Mouse (Mus musculus): ENCODE measurements around the gene Phf20.

The Phf20 gene

DNA sequence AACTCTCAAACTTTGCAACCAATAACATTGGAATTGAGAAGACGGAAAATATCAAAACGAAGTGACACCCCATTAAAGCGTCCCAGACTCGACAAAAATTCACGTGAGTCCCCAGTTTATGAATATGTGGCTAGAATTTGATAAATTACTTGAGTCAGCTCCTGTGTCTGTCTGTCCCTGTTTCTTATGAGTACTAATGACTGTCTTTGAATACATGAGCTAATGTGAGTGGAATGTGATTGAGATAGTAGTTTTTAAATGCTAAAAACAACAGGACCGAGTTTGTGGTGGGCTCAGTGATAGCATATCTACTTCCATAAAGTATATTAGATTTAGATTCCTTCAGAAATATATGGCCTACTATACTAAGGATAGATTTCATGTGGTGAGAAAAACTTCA is 76.3 kb downstream of the Phf20 start:
- DNase-seq (ENCODE audit: low read depth) = no peak

DNA sequence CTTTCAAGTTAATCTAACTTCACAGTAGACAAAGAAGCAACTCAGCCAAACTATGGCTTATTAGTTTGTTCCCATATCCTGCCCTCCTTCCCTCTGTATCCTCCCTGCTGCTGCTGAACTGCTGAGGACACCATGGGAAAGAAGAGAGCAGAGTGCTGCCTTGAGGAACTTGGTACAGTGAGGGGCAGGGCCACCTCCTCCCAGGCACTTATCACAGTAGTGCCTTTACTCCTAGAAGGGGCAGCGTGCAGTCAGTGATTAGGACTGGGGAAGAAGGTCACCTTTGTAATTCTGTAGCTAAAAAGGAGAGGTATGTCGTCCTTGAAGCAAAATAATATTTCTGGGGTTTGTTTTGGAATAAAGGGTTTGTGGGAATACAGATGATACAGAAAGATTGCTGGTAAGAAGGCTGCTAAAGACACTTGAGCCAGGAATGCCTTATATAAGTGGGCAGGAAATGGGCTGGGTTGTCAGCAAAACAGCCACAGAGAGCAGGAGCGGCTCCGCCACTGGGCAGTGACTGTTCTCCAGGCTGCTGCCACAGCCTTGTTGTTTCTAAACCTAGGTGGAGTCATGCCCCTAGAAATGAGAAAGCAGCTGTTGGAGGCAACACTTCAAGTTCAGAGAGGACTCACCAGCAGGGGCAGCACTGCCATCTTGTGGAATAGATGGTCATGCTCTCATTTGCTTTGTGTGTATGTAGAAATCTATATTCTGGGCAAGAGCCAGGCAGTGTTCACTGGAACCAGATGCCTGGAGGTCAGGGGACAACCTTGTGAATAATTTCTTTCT is 82.2 kb downstream of the Phf20 start:
- DNase-seq (ENCODE audit: low read depth) = peak; percentile 84

DNA sequence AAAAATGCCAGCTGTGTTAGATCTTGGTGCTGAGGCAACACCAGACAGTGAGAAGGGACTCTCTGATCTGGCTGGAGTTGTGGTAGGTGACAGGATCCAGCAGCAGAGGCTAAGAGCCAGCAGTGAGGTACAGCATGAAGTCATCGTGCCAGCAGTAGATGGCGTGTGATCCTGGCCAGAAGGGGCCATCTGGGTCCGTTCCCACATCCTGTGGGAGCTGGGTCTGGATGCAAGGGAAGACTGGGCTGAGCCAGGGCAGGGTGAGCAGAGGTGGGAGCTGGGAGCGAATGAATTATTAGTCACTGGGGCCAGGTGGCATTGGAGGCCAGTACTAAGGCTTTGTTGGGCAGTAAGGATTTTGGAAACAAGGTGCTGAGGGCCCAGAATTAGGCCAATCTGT is 85.0 kb downstream of the Phf20 start:
- no peak for DNase-seq (ENCODE audit: low read depth)

DNA sequence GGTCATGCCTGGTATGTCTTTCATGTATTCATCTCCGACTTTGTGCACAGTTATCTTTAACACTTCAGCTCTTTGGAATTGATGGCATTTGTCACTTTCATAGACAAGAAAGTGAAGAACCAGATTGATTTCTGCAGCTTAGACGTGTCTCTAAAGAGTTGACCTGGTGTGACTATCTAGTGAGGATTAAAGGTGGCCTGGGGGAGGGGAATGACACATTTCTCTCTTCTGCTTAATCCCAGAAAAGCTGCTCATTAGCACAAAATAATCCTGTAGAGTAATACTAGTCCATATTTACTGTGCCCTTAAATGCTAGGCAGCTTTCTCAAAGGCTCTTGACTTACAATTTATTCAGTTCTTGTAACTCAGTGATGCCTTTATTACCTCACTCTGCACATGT is 88.9 kb downstream of the Phf20 start:
- no peak for DNase-seq (ENCODE audit: low read depth)

DNA sequence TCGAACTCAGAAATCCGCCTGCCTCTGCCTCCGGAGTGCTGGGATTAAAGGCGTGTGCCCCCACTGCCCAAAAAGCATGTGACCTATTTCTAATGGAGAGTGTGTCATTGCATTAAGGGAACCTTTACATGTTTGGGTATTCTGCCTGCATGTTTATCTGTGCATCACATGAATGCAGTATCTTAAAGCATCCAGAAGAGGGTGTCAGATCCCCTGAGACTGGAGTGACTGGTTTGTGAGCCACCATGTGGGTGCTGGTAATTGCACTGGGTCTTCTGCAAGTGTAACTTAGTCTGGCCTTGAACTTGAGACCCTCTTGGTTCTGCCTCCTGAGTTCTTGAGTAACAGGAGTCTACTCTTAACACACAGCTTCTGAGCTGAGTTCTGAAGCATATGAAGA is 90.5 kb downstream of the Phf20 start:
- DNase-seq (ENCODE audit: low read depth) = no peak

DNA sequence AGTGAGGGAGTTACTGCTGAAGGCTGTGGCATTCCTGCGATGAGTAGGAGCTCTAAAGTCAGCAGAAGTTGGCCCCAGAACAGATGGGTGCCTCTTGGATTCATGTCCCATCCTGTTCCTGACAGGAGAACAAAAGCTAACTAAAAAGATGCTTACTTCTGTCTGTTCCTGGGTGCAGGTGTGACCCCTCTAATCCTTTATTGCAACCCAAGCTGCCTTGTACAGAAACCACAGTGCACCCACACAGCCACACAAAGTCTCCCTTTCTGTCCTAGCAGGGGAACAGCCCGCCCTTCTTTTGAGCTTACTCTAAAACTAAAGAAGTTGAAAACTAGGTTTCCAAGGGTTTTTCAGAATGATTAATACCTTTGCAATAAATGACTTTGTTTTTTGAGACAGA is 92.0 kb downstream of the Phf20 start:
- no peak for DNase-seq (ENCODE audit: low read depth)

DNA sequence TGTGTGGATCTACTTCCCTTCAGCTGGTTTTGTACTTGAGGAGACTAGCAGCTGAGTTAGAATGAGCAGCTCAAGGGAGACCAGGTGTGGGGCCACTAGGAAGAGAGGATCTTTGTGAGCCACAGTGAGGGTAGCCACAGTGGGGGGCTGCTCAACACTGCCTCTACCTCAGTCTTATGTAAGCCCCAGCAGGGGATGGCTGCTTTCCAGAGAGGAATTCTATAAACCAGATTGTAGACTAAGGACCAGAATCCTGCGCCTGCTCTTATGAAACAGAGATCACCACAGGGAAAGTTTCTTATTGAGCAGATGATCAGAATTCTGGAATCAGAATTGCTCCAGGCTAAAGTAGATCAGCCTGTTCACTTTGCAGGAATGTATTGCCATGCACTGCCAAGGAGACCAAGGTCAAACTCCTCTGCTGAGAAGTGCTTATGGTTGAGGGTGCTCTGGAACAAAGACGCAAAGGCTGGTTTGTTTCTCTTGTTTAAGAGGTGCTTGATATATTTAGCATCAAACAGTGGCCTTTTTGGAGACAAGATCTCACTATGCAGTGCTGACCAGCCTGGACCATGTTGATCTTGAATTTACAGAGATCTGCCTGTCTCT is 93.4 kb downstream of the Phf20 start:
- no peak for DNase-seq (ENCODE audit: low read depth)

DNA sequence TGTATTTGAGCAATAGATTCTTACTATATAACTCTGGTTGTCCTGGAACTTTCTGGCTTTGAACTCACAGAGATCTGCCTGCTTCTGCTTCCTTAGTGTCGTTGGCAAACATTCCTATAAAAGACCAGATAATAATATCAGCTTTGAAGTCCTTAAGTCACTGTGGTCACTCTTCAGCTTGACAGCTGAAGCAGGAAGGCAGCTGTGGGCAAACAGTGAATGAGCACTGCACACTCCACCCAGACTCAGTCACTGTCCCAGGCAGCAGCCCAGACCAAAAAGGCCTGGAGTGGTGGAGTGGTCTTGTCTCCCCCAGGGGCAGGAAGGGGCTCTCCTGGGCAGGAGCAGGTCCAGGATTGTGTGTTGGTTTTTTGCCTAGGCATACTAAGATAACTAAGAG is 95.7 kb downstream of the Phf20 start:
- DNase-seq (ENCODE audit: low read depth) = no peak

DNA sequence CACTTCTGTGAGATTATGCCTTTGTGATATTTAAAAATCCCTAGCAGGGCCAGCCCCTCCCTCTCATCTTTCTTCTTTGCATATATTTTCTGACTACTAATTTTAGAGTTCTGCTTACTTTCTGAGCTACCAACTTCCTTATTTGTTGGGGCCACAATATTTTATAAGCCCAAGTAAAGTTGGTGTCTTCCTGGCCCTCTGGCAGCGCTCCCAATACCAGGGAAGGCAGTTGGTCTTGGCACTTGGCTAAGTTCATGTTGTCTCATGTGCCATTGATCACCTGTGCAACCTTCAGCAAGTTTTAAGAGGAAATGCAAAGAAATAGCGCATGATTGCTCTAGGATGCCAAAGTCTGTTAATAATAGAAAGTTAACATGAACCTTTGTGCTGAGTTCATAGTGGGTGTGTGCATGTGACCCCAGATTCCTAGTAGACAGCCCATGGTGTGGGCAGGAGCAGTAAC is 99.4 kb downstream of the Phf20 start:
- no peak for DNase-seq (ENCODE audit: low read depth)

DNA sequence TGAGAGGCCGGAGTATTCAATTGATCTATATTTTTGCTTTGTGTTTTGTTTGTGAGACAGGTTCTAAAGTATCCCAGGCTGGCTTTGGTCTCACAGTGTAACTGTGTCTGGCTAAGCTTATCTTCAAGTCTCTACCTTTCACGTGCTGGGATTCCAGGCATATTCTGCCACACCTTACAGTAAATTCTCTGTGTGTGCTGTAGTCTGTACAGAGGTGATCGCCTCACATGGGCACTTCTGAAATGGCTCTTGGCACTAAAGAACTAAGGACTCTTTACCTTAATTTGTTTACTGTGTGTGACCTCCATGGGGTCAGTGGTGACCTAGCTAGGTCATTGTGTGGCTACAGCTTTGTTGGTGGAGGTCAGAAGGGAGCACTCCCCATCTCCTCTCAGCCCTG is 99.9 kb downstream of the Phf20 start:
- DNase-seq (ENCODE audit: low read depth) = no peak

DNA sequence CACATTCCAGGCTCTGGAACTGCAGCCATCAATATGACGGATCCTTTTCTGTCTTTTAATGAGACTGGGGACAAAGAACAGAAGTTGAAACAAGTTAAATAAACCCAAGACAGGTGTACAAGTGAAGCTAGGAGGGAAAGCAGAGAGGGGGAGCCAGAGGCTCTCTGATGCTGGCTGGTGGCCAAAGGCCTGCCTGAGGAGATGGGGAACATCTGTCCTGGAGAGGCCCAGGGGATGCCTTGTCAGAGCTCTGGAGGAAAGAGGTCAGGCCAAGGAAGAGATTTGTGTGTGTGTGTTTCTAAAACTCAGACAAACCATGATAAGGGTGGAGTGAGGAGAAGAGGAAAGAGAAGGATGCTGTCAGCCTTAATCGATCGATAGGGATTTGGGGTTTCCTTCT is 101.4 kb downstream of the Phf20 start:
- no peak for DNase-seq (ENCODE audit: low read depth)

DNA sequence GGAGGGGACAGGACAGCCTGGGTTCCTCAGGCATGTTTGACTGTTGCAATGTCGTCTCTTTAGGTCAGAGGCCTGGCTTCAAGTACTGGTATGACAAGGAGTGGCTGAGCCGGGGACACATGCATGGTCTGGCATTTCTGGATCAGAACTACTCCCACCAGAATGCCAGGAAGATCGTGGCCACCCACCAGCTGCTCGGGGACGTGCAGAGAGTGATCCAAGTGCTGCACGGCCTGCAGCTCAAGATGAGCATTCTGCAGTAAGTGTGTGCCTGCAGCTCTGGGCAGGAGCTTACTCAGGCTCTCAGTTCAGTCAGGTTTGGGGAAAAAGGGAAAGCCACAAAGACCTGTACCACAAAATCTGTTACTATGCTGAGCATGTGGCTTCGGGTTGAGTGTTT is 102.2 kb downstream of the Phf20 start:
- no peak for DNase-seq (ENCODE audit: low read depth)

DNA sequence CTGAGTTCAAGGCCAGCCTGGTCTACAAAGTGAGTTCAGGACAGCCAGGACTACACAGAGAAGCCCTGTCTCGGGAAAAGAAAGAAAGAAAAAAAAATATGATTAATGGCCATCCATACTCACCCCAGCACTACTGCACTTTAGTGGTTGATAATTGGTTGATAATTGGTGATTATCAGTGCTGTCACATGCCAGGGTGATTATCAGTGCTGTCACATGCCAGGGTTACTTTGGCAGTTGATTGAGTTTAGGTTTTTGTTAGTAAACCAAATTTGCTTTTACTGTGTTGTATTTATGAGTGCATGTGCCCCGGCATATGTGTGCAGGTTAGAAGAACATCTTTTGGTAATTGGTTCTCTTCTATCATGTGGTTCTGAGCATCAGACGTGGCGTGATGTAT is 105.8 kb downstream of the Phf20 start:
- DNase-seq (ENCODE audit: low read depth) = no peak

DNA sequence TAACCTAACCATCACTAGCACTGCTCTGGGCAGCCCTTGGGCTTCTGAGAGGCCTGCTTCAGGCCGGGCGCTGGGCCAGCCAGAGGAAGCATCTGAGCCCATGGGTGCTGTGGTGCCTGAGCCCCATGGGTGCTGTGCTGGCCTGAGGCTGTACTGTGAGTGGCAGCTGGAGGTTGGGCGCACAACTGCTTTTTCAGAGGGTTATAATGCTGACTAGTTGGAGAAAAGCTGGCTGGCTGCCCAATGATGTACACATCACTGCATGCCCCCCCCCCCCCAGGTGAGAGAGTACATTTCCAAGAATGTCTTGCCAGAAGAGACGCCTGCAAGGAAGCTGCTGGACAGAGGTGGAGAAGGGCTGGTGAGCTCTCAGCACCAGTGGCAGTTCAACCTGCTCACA is 108.1 kb downstream of the Phf20 start:
- DNase-seq (ENCODE audit: low read depth) = no peak

DNA sequence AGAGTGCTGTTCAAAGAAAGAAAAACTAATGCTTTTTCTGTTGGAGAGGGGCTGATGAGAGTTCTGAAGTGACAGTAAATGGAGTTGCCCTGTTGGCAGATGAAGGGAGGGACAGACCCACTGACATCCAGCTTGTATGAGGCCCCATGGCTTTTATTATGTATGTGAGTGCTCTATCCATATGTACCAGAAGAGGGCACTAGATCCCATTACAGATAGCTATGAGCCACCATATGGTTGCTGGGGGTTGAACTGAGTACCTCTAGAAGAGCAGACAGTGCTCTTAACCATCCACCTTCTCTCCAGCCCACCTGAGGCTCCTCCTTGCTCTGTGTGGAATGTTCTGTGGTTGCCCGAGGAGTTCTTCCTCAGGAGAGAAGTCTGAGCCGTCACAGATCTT is 109.6 kb downstream of the Phf20 start:
- DNase-seq (ENCODE audit: low read depth) = peak; percentile 78

DNA sequence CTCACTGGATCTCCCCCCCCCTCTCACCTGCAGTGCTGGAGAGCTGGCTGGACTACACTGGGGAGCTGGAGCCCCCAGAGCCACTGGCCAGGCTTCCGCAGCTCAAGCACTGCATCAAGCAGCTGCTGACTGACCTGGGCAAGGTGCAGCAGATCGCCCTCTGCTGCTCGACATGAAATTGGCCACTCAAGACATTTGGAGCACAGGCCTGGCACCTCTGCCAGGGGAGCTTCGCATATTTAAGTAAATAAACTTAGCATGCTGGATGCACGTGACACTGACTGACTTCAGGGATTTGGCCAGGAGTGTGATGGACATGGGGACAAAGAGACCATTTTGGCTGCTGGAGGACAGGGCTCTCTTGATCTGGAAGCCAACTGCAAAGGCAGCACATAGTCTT is 111.0 kb downstream of the Phf20 start:
- peak; percentile 34 for DNase-seq (ENCODE audit: low read depth)

DNA sequence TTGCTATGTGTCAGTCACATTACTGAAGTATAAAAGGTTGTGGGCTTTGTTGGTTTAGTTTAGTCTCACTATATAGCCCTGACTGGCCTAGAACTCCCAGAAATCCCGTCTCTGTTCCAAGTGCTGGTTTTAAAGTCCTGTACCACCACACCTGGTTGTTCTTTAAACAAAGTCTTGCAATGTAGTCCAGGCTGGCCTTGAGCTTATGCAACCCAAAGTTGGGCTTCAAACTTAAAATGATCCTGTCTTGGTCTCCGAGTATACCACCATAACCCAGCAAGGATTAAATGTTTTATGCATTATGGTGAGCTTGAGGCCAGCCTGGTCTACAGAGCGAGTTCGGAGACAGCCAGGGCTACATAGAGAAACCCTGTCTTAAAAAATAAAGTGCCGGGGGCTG is 113.7 kb downstream of the Phf20 start:
- no peak for DNase-seq (ENCODE audit: low read depth)

DNA sequence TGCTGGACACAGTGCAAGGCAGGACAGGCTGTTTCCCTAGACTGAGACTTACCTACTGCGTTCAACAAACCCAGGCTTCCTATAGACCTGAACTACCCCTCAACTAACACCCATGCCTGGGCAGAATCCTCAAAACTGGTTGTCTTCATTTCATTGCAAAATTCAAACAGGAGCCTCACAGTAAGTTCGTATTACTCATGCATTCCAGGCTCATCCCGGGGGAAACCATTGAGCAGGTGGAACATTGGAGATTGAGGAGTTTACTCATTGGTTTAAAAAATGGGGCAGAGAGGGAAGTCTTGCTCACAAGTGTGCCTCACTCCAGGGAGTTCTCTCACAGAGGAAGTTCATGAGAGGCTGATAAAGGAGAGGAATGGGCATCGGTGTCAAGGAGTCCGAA is 114.2 kb downstream of the Phf20 start:
- no peak for DNase-seq (ENCODE audit: low read depth)

DNA sequence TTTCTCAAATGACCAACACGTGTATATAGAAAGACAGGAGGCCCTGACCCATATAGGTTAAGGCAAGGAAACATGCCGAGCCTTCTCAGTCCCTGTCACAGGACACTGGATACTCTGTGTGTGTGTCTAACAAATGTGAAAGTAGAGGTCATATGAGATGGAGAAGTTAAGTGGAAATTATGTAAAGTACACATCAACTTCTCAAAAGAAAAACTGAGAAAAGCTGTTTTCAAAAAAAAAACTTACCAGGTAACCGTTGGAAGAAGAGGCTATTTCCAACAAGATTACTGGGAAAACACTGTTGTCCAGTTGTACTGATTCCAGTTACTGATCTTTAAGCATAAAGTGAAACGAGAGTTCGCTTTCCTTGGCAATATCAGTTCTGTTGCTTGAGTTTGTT is 114.7 kb downstream of the Phf20 start:
- DNase-seq (ENCODE audit: low read depth) = no peak

DNA sequence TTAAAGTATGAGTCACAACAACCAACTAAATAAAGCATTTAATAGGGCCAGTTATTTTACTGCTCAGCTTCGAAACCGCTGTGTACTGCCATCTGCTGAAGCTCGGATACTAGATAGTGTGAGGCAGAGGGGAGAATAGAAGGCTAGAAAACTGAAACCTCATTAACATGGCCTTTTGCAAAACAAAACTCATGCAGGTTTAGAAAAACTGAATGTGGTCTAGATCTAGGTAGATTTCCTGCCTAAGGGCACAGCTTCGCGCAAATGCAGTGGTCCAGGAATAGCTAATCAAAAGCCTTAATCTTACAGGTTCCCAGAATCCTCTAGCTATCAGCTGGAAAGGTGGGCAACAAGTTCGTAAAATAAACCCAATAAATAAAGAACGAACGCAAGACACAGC is 115.2 kb downstream of the Phf20 start:
- DNase-seq (ENCODE audit: low read depth) = peak; percentile 67

DNA sequence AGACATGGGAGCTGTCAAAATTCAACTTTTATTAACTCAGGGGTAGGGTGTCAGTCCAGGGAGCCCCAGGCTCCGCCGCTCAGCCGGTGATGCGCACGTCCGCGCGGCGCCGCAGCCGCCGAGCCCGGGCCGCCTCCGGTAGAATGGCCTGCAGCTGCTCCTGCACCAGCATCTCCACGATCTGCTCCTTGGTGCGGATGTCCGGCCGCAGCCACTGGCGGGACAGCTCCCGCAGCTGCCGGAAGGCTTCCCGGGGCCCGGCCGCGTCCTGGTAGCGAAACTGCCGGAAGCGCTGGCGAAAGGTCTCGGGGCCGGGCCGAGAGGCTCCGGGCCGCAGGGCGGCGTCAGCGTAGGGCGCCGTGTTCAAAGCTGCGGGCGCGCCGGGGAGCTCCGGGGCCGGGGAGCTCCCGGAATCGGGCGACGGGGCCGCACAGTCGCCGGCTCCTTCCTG is 115.6 kb downstream of the Phf20 start:
- peak; percentile 80 for DNase-seq (ENCODE audit: low read depth)

DNA sequence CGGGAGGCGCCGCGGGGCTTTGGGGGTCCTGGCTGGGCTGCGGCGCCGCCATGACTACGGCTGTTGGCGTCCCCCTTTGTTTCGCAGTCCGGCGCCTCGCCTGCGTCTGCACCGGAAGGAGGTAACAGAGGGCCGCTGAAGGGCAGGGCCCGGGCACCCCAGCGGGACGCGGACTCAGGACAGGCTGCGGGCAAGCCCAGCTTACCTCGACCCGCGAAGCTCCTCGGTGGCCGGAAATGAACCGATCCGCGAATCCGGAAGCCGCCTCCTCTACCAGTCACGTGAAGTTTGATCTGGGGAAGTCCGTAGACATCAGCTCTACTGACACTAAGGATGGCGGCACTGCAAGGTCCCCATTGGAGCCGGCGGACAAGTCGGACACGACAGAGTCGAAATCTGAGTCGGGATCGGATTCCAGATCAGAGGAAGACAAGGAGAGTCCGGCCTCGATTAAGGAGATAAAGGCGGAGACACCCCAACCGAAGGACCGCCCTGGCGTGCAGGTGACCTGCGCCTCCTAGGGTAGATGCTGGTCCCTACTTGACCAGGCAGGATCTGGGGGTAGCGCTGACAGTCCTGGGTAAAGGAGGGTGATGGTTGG is 116.1 kb downstream of the Phf20 start, which contains the start of the genes Cnbd2 and Scand1:
Cnbd2 (plus strand) TSS at position 3 of the 601 bp plus-strand sequence.
Scand1 (minus strand) TSS at position 408 of the 601 bp plus-strand sequence.
- DNase-seq (ENCODE audit: low read depth) = peak; percentile 93

DNA sequence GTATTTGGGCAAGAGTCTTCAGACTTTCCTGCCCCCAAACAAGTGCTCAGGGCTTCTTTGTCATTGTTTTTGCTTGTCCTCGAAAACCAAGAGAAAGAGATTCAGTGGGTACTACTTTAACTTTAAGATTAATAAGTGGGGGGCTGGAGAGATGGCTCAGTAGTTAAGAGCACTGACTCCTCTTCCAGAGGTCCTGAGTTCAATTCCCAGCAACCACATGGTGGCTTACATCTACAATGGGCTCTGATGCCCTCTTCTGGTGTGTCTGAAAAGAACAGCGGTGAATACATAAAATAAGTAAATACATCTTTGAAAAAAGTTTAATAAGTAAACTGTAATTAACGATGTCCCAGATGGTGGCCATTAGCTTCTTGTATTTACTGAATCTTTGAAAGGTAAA is 116.9 kb downstream of the Phf20 start:
- no peak for DNase-seq (ENCODE audit: low read depth)
